Mouse (Mus musculus) adrenal gland, adult 18-20 months (tissue): ENCODE results near the gene Zfp26. TPM values are rescaled to one million over a fixed set of nuclear protein-coding genes. Genes with fewer than 3 reads are reported as not detected.

ENCODE experiments used
- total RNA-seq, 2 experiments: library from RNA; stranded (reverse); gene quantifications; 1 replicate in 1 of 2; 2 replicates in 1 of 2; pipeline ENCODE4 v1.2.3; 2021

Gene Zfp26
- total RNA-seq, 2 experiments from 2014 or later, result 15.5 to 17.3 TPM

Other genes starting within 250 kb of the Zfp26 start
- gene Olfr871, start 248.0 kb downstream of the Zfp26 start, total RNA-seq, result not detected
- gene Olfr872, start 223.0 kb downstream of the Zfp26 start, total RNA-seq, result not detected
- not detected for gene Olfr39, start 177.8 kb downstream of the Zfp26 start, total RNA-seq
- not detected for gene Olfr873, start 161.6 kb downstream of the Zfp26 start, total RNA-seq
- not detected for gene Olfr18, start 124.1 kb downstream of the Zfp26 start, total RNA-seq
- gene Zfp560, start 75.0 kb downstream of the Zfp26 start, total RNA-seq, result 1 to 10 TPM; 5.5 to 8.9 TPM
- 10 to 100 TPM; 20.4 to 20.9 TPM for gene Zfp426, start 32.6 kb upstream of the Zfp26 start, total RNA-seq
- gene Zfp266, start 61.3 kb upstream of the Zfp26 start, total RNA-seq, result 10 to 100 TPM; 31.0 to 34.2 TPM
- 1 to 10 TPM; 5.9 to 6.7 TPM for gene Zfp846, start 121.1 kb upstream of the Zfp26 start, total RNA-seq
- 100 to 1,000 TPM; 352 to 436 TPM for gene Ubl5, start 182.7 kb upstream of the Zfp26 start, total RNA-seq
- gene Fbxl12, start 184.6 kb upstream of the Zfp26 start, total RNA-seq, result 10 to 100 TPM; 18.3 to 19.4 TPM
- 10 to 100 TPM; 24.9 to 27.7 TPM for gene Pin1, start 191.9 kb upstream of the Zfp26 start, total RNA-seq